Mouse (Mus musculus): ENCODE results near the gene Add3. TPM values are rescaled to one million over a fixed set of nuclear protein-coding genes. Genes with fewer than 3 reads are reported as not detected.

Add3 gene
- polyA plus RNA-seq, 1 experiment from 2014 or later, result 52.4 TPM

- H3K4me2 ChIP-seq (replicated peaks; ENCODE audit: low read depth), result no peak overlapping the region
- TF ChIP-seq CTCF (IDR thresholded peaks at IDR 0.05; ENCODE audit: low read depth), result no peak
- no peak for TF ChIP-seq EP300 (optimal IDR thresholded peaks at IDR 0.05)
- H3K4me1 ChIP-seq (replicated peaks; ENCODE audit: control insufficient read depth, insufficient read depth), result peaks cover 4% of the 10 kb centered on the region; the same call in 1 of the 2 replicates
- ATAC-seq (ENCODE audit: low FRiP score, low TSS enrichment) (no peak), DNase-seq (ENCODE audit: low spot score) (no peak)
- no peak overlapping the region for H3K9ac ChIP-seq (ENCODE audit: low read length)
- WGBS, result 64% methylated on average over 5 of the region's 5 CpGs
- no peak overlapping the region for H3K27ac ChIP-seq (replicated peaks)
- no peaks in the 10 kb centered on the region for H3K36me3 ChIP-seq (ENCODE audit: control insufficient read depth, insufficient read depth, low read length)
- H3K9me3 ChIP-seq (ENCODE audit: control insufficient read depth, low read length), result no peaks in the 10 kb centered on the region
- H3K27me3 ChIP-seq (ENCODE audit: control insufficient read depth, insufficient read depth, low read length), result no peaks in the 10 kb centered on the region
- no peak overlapping the region for H3K4me3 ChIP-seq (ENCODE audit: low read depth, low read length)
Measured at GRCm38 (mm10) chr19:53157176-53157575, 16.9 kb downstream of the Add3 start.

- DNase-seq (ENCODE audit: low spot score) (no peak), ATAC-seq (ENCODE audit: low FRiP score, low TSS enrichment) (no peak)
- H3K27ac ChIP-seq (replicated peaks), result no peak overlapping the region
- H3K9ac ChIP-seq (ENCODE audit: low read length), result no peak overlapping the region
- no peak overlapping the region for H3K4me2 ChIP-seq (replicated peaks; ENCODE audit: low read depth)
- no peak overlapping the region for H3K4me3 ChIP-seq (ENCODE audit: low read depth, low read length)
- TF ChIP-seq CTCF (IDR thresholded peaks at IDR 0.05; ENCODE audit: low read depth) (no peak), EP300 (optimal IDR thresholded peaks at IDR 0.05) (no peak)
- no peaks in the 10 kb centered on the region for H3K4me1 ChIP-seq (replicated peaks; ENCODE audit: control insufficient read depth, insufficient read depth)
- no peaks in the 10 kb centered on the region for H3K9me3 ChIP-seq (ENCODE audit: control insufficient read depth, low read length)
- no peaks in the 10 kb centered on the region for H3K36me3 ChIP-seq (ENCODE audit: control insufficient read depth, insufficient read depth, low read length)
- H3K27me3 ChIP-seq (ENCODE audit: control insufficient read depth, insufficient read depth, low read length), result no peaks in the 10 kb centered on the region
- 59% methylated on average over 7 of the region's 7 CpGs for WGBS
Measured at GRCm38 (mm10) chr19:53159351-53159750, 19.1 kb downstream of the Add3 start.

- Histone ChIP-seq H3K9me3 (ENCODE audit: control insufficient read depth, low read length) (no peaks in the 10 kb centered on the region), H3K27ac (replicated peaks) (no peak overlapping the region), H3K36me3 (ENCODE audit: control insufficient read depth, insufficient read depth, low read length) (no peaks in the 10 kb centered on the region), H3K4me2 (replicated peaks; ENCODE audit: low read depth) (no peak overlapping the region), H3K9ac (ENCODE audit: low read length) (no peak overlapping the region), H3K4me1 (replicated peaks; ENCODE audit: control insufficient read depth, insufficient read depth) (no peaks in the 10 kb centered on the region), H3K27me3 (ENCODE audit: control insufficient read depth, insufficient read depth, low read length) (no peaks in the 10 kb centered on the region), H3K4me3 (ENCODE audit: low read depth, low read length) (no peak overlapping the region)
- TF ChIP-seq EP300 (optimal IDR thresholded peaks at IDR 0.05), result no peak
- no peak for TF ChIP-seq CTCF (IDR thresholded peaks at IDR 0.05; ENCODE audit: low read depth)
- WGBS, result 85% methylated on average over 6 of the region's 6 CpGs
- no peak for DNase-seq (ENCODE audit: low spot score)
- no peak for ATAC-seq (ENCODE audit: low FRiP score, low TSS enrichment)
Measured at GRCm38 (mm10) chr19:53162927-53163326, 22.7 kb downstream of the Add3 start.

GRCm38 (mm10) chr19:53164645-53165044 is 24.4 kb downstream of the Add3 start:
- Histone ChIP-seq H3K4me1 (replicated peaks; ENCODE audit: control insufficient read depth, insufficient read depth) (no peaks in the 10 kb centered on the region), H3K27me3 (ENCODE audit: control insufficient read depth, insufficient read depth, low read length) (no peaks in the 10 kb centered on the region), H3K9ac (ENCODE audit: low read length) (no peak overlapping the region), H3K9me3 (ENCODE audit: control insufficient read depth, low read length) (no peaks in the 10 kb centered on the region), H3K27ac (replicated peaks) (no peak overlapping the region), H3K4me2 (replicated peaks; ENCODE audit: low read depth) (no peak overlapping the region), H3K4me3 (ENCODE audit: low read depth, low read length) (no peak overlapping the region), H3K36me3 (ENCODE audit: control insufficient read depth, insufficient read depth, low read length) (no peaks in the 10 kb centered on the region)
- DNase-seq (ENCODE audit: low spot score) (no peak), ATAC-seq (ENCODE audit: low FRiP score, low TSS enrichment) (no peak)
- 80% methylated on average over 7 of the region's 7 CpGs for WGBS
- no peak for TF ChIP-seq CTCF (IDR thresholded peaks at IDR 0.05; ENCODE audit: low read depth)
- TF ChIP-seq EP300 (optimal IDR thresholded peaks at IDR 0.05), result no peak

- 38% methylated on average over 4 of the region's 4 CpGs for WGBS
- ATAC-seq (ENCODE audit: low FRiP score, low TSS enrichment) (no peak), DNase-seq (ENCODE audit: low spot score) (no peak)
- no peak overlapping the region for H3K27ac ChIP-seq (replicated peaks)
- H3K4me3 ChIP-seq (ENCODE audit: low read depth, low read length), result no peak overlapping the region
- H3K9me3 ChIP-seq (ENCODE audit: control insufficient read depth, low read length), result no peaks in the 10 kb centered on the region
- H3K9ac ChIP-seq (ENCODE audit: low read length), result no peak overlapping the region
- H3K4me1 ChIP-seq (replicated peaks; ENCODE audit: control insufficient read depth, insufficient read depth), result no peaks in the 10 kb centered on the region
- TF ChIP-seq EP300 (optimal IDR thresholded peaks at IDR 0.05) (no peak), CTCF (IDR thresholded peaks at IDR 0.05; ENCODE audit: low read depth) (no peak)
- no peak overlapping the region for H3K4me2 ChIP-seq (replicated peaks; ENCODE audit: low read depth)
- no peaks in the 10 kb centered on the region for H3K36me3 ChIP-seq (ENCODE audit: control insufficient read depth, insufficient read depth, low read length)
- H3K27me3 ChIP-seq (ENCODE audit: control insufficient read depth, insufficient read depth, low read length), result no peaks in the 10 kb centered on the region
Measured at GRCm38 (mm10) chr19:53165305-53166240, 25.3 kb downstream of the Add3 start.

- no peak for ATAC-seq (ENCODE audit: low FRiP score, low TSS enrichment)
- no peaks in the 10 kb centered on the region for H3K9me3 ChIP-seq (ENCODE audit: control insufficient read depth, low read length)
- WGBS, result 82% methylated on average over 10 of the region's 10 CpGs
- no peak overlapping the region for H3K27ac ChIP-seq (replicated peaks)
- H3K4me1 ChIP-seq (replicated peaks; ENCODE audit: control insufficient read depth, insufficient read depth), result no peaks in the 10 kb centered on the region
- no peaks in the 10 kb centered on the region for H3K27me3 ChIP-seq (ENCODE audit: control insufficient read depth, insufficient read depth, low read length)
- DNase-seq (ENCODE audit: low spot score), result no peak
- TF ChIP-seq CTCF (IDR thresholded peaks at IDR 0.05; ENCODE audit: low read depth) (no peak), EP300 (optimal IDR thresholded peaks at IDR 0.05) (no peak)
- H3K4me2 ChIP-seq (replicated peaks; ENCODE audit: low read depth), result no peak overlapping the region
- H3K4me3 ChIP-seq (ENCODE audit: low read depth, low read length), result no peak overlapping the region
- no peaks in the 10 kb centered on the region for H3K36me3 ChIP-seq (ENCODE audit: control insufficient read depth, insufficient read depth, low read length)
- no peak overlapping the region for H3K9ac ChIP-seq (ENCODE audit: low read length)
Measured at GRCm38 (mm10) chr19:53166367-53166766, 26.1 kb downstream of the Add3 start.
